Mouse (Mus musculus): ENCODE data around the gene Sh3glb1.
"Not testable (repeated sequence)": the region's sequence is repeated elsewhere in the genome, so short reads cannot be mapped to it uniquely, and the experiment has no call there.

DNA sequence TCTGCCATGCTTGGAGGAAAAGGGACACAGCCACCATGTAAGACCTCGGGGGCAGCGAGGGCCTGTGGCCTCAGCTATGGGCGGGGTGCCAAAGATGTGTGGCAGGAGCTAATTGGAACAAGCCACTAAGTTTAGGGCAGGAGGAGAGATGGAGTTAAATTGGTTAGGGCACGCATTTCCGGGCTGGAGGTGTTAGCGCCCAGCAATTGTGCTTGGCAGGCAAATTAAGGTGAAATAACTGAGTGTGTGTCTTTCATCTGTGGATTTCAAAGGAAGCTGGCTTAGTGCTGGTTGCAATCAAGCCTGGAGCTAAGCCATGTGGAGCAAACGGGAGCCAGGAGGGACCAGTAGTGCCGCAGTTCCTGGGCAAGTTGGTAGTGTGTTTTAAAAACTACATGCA lies 36.0 kb upstream of the Sh3glb1 start:
- not testable (repeated sequence) for TF ChIP-seq POLR2A (IDR thresholded peaks at IDR 0.05; ENCODE audit: borderline replicate concordance, low read depth, low read length); CTCF (IDR thresholded peaks at IDR 0.05; ENCODE audit: low read depth, low read length)
